Mouse (Mus musculus) intestine, embryonic 16.5 days (tissue): ENCODE measurements around the gene Ndufaf2. TPM values are rescaled to one million over a fixed set of nuclear protein-coding genes. Genes with fewer than 3 reads are reported as not detected.

Source experiments
- ATAC-seq: fragments of 200-750 bp; cut with Nextera tagmentation; 2 replicates; pipeline ENCODE4 v1.8.0; 2017; ENCODE audit warnings: moderate TSS enrichment, moderate library complexity
- H3K27ac ChIP-seq: fragments of 300-500 bp; sonication (generic); 2 replicates; pipeline ENCODE4 v1.5.1; 2014; ENCODE audit warnings: mild to moderate bottlenecking, low read length
- H3K27me3 ChIP-seq: fragments of 300-500 bp; sonication (generic); replicated peaks from 2 replicates; pipeline ENCODE4 v1.6.1; 2014; ENCODE audit warnings: low read length, control low read depth, mixed read lengths; ENCODE audit not compliant: control insufficient read depth, insufficient read depth
- H3K36me3 ChIP-seq: fragments of 300-500 bp; sonication (generic); 2 replicates; pipeline ENCODE4 v1.6.1; 2014; ENCODE audit warnings: low read length, control low read depth; ENCODE audit not compliant: control insufficient read depth, insufficient read depth
- H3K4me1 ChIP-seq: fragments of 300-500 bp; sonication (generic); 2 replicates; pipeline ENCODE4 v1.6.1; 2014; ENCODE audit warnings: low read length, control low read depth, mixed read lengths; ENCODE audit not compliant: control insufficient read depth, insufficient read depth
- H3K4me2 ChIP-seq: fragments of 300-500 bp; sonication (generic); 2 replicates; pipeline ENCODE4 v1.6.1; 2014; ENCODE audit warnings: low read depth, low read length, control low read depth
- H3K4me3 ChIP-seq: fragments of 300-500 bp; sonication (generic); 2 replicates; pipeline ENCODE4 v1.5.1; 2014; ENCODE audit warnings: mild to moderate bottlenecking, low read length
- H3K9ac ChIP-seq: fragments of 300-500 bp; sonication (generic); 2 replicates; pipeline ENCODE4 v1.6.1; 2014; ENCODE audit warnings: low read depth, low read length
- H3K9me3 ChIP-seq: fragments of 300-500 bp; sonication (generic); 2 replicates; pipeline ENCODE4 v1.6.1; 2016; ENCODE audit warnings: low read length, control low read depth; ENCODE audit not compliant: control insufficient read depth
- WGBS: fragments of 180-500 bp; shearing (Covaris S2); extraction: QIAGEN DNeasy Blood & Tissue Kit; methylation state at CpG from one replicate; pipeline ENCODE4 v1.1.7; 2014; 5-methylcytosine and 5-hydroxymethylcytosine counted together
- polyA plus RNA-seq: library from polyadenylated mRNA; unstranded; fragments of >200 nt; fragmentation: Nextera tagmentation; extraction: Ambion mirVana; gene quantifications from 2 replicates; pipeline ENCODE4 v1.2.1, GENCODE M21; 2015

Ndufaf2 gene
- polyA plus RNA-seq, 1 experiment from 2014 or later, result 55.7 TPM

- ATAC-seq, result no peak
- Histone ChIP-seq H3K4me3 (no peak overlapping the region), H3K27me3 (no peaks in the 10 kb centered on the region), H3K27ac (no peak overlapping the region), H3K4me1 (no peaks in the 10 kb centered on the region), H3K9ac (no peak overlapping the region), H3K36me3 (peaks cover 8% of the 10 kb centered on the region; the same call in 1 of the 2 replicates), H3K4me2 (no peak overlapping the region), H3K9me3 (no peaks in the 10 kb centered on the region)
- whole genome bisulfite sequencing, result 78% methylated on average over 5 of the region's 5 CpGs
These were observed 22.4 kb upstream of the Ndufaf2 start for GRCm38 (mm10) chr13:108180821-108181220.

GRCm38 (mm10) chr13:108179618-108180017 is 21.2 kb upstream of the Ndufaf2 start:
- Histone ChIP-seq H3K9me3 (no peaks in the 10 kb centered on the region), H3K4me1 (no peaks in the 10 kb centered on the region), H3K4me2 (no peak overlapping the region), H3K9ac (no peak overlapping the region), H3K36me3 (peaks cover 5% of the 10 kb centered on the region; the same call in 1 of the 2 replicates), H3K4me3 (no peak overlapping the region), H3K27me3 (no peaks in the 10 kb centered on the region), H3K27ac (no peak overlapping the region)
- no peak for ATAC-seq
- WGBS, result 84% methylated on average over 8 of the region's 8 CpGs

GRCm38 (mm10) chr13:108170511-108170910 is 12.1 kb upstream of the Ndufaf2 start:
- Histone ChIP-seq H3K4me3 (no peak overlapping the region), H3K4me1 (no peaks in the 10 kb centered on the region), H3K36me3 (peaks cover 2% of the 10 kb centered on the region), H3K27ac (no peak overlapping the region), H3K4me2 (no peak overlapping the region), H3K9me3 (no peaks in the 10 kb centered on the region), H3K9ac (no peak overlapping the region), H3K27me3 (no peaks in the 10 kb centered on the region)
- WGBS, result 86% methylated on average over 8 of the region's 8 CpGs
- ATAC-seq, result no peak

DNA sequence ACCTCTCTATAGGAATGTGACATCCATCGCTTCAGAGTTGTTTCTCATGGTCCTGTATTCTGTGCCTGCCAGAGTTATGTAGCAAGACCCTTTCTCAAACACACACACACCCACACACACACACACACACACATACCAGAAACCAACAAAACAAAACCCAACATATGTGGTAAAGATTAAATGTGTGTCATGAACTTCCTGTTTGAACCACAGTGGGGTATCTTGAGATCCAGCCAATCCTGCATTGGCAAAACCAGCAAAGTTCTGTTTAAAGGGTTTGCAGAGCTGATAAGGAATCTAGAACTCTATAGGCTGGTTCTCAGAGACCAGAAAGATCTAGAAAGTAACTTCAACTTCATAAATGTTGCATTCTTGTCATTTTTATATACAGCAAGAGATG is 11.6 kb upstream of the Ndufaf2 start:
- WGBS, result 100% methylated on average over 1 of the region's 1 CpGs
- H3K4me1 ChIP-seq, result no peaks in the 10 kb centered on the region
- no peak overlapping the region for H3K4me3 ChIP-seq
- no peak overlapping the region for H3K9ac ChIP-seq
- no peak overlapping the region for H3K27ac ChIP-seq
- H3K9me3 ChIP-seq, result no peaks in the 10 kb centered on the region
- H3K4me2 ChIP-seq, result no peak overlapping the region
- ATAC-seq, result no peak
- peaks cover 2% of the 10 kb centered on the region for H3K36me3 ChIP-seq
- no peaks in the 10 kb centered on the region for H3K27me3 ChIP-seq

DNA sequence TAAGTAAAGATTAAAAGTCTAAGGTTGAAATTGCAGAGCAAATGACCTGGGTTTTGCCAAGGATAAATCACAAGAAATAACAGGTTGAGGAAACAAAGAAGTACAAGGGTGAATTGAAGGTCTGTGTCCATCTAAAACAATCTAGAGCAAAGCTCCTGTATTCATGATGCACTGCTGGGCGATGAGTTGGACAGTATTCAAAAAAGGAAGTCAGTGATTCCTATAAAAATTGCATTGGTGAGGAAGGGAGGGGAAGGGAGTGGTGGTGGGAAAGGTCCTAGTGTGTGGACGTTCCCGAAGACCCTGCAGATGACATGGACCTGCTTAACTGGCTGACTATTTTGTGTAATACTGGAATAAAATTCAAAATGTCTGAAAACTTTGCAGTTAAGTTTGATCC is 6.2 kb upstream of the Ndufaf2 start:
- H3K4me2 ChIP-seq, result no peak overlapping the region
- no peaks in the 10 kb centered on the region for H3K27me3 ChIP-seq
- no peak overlapping the region for H3K27ac ChIP-seq
- no peaks in the 10 kb centered on the region for H3K36me3 ChIP-seq
- H3K4me3 ChIP-seq, result no peak overlapping the region
- WGBS, result 92% methylated on average over 3 of the region's 3 CpGs
- no peak for ATAC-seq
- H3K9me3 ChIP-seq, result no peaks in the 10 kb centered on the region
- peaks cover 3% of the 10 kb centered on the region for H3K4me1 ChIP-seq
- no peak overlapping the region for H3K9ac ChIP-seq

DNA sequence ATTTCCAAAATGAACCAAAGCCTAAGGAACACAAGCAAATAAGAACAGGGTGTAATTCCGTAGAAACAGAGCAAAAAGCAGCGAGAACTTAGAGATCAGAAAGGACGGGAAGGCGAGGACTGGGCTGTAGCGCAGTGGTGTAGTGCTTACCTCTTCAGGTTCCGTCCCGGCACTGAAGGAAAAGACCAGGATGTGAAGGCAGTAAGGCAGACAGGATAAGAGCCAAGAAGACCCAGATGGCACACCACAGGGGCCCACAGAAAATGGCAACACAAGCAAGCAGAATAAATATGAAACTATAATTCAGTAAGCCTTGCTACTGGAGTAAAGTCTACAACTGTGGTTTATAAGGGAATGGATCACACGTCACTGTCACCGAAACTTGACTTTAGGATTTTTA is 5.5 kb upstream of the Ndufaf2 start:
- no peak overlapping the region for H3K4me2 ChIP-seq
- H3K4me1 ChIP-seq, result peaks cover 5% of the 10 kb centered on the region
- H3K36me3 ChIP-seq, result no peaks in the 10 kb centered on the region
- no peak overlapping the region for H3K27ac ChIP-seq
- no peak overlapping the region for H3K4me3 ChIP-seq
- no peak for ATAC-seq
- H3K9me3 ChIP-seq, result no peaks in the 10 kb centered on the region
- H3K27me3 ChIP-seq, result no peaks in the 10 kb centered on the region
- 95% methylated on average over 9 of the region's 9 CpGs for WGBS
- H3K9ac ChIP-seq, result no peak overlapping the region

DNA sequence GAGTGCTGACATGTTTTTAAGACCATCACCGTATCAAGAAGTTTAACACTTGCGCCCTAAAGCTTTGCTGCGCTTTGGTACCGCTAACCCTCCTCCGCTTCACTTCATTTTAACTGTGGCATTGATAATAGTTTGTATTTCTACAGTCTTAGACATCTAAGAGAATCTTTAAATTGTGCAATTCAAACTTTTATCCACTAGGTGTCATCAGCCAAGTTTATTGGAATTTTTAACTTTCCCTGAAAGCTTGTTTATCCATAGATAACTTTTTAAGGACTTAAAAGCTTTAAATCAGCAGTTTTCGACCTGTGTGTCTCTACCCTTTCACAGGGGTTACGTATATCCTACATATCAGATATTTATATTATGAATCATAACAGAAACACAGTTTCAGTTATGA is 1.5 kb upstream of the Ndufaf2 start:
- Histone ChIP-seq H3K4me1 (peaks cover 5% of the 10 kb centered on the region), H3K4me3 (0 out of 2 replicates have a peak overlapping the region, but pooled peaks have one; percentile 1), H3K36me3 (no peaks in the 10 kb centered on the region), H3K27ac (no peak overlapping the region), H3K27me3 (no peaks in the 10 kb centered on the region), H3K9ac (no peak overlapping the region), H3K4me2 (0 out of 2 replicates have a peak overlapping the region, but pooled peaks have one; percentile 19), H3K9me3 (no peaks in the 10 kb centered on the region)
- WGBS, result 55% methylated on average over 7 of the region's 7 CpGs
- ATAC-seq, result no peak

DNA sequence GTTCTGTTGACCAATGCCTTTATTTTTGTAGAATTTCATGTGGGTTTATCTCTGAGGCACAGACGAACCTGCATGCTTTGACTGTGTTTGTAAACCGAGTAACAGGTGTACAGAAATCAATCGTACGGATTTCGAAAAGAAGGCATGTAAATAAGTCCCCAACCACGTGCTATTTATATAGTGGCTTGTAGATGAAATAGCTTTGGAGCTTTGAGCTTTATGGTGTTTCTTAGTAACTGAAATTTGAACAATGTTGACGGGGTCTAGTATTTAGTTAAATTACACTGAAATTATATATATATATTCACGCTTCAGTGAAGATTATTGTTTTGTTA is 785 bp upstream of the Ndufaf2 start:
- WGBS, result 4% methylated on average over 8 of the region's 8 CpGs
- Histone ChIP-seq H3K36me3 (no peaks in the 10 kb centered on the region), H3K9me3 (no peaks in the 10 kb centered on the region), H3K4me3 (peak overlapping the region; percentile 94), H3K4me2 (peak overlapping the region; percentile 89), H3K27me3 (no peaks in the 10 kb centered on the region), H3K27ac (no peak overlapping the region), H3K9ac (peak overlapping the region; percentile 68), H3K4me1 (peaks cover 5% of the 10 kb centered on the region)
- ATAC-seq, result no peak

DNA sequence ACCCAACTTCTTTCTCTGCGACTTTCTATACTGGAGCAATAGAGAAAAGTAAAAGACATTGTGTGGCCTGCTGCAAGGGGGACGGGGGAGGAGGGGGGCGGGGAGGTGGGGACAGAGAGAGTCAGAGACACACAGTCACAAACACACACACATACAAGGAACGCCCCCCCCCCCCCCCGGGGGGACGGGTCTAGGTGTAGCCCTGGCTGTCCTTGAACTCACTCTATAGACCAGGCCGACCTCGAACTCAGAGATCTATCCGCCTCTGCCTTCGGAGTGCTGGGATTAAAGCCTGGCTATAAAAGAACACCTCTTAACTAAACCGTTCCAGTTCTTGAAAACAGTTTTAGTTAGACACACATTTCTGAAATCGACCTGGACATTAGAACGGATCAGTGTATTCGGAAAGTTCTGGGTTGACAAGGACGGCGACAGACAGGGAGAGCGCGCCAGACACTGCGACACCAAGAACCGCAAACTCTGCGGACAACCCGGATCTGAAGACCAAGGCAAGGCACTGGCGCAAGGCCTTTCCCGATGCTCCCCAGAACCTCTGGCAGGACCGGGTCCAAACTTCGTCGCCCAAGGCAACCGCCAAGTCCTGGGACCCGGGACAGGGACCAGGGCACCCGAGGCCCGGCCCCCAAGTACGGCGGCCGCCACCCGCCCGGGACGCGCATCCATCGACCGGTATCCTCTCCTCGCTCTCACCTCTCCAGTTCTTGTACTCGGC is 525 bp downstream of the Ndufaf2 start:
- H3K36me3 ChIP-seq, result no peaks in the 10 kb centered on the region
- no peaks in the 10 kb centered on the region for H3K9me3 ChIP-seq
- peak overlapping the region; percentile 65 for H3K4me2 ChIP-seq
- H3K9ac ChIP-seq, result peak overlapping the region; percentile 68
- peaks cover 5% of the 10 kb centered on the region for H3K4me1 ChIP-seq
- 4% methylated on average over 40 of the region's 42 CpGs for WGBS
- no peak overlapping the region for H3K27ac ChIP-seq
- peak overlapping the region; percentile 94 for H3K4me3 ChIP-seq
- no peaks in the 10 kb centered on the region for H3K27me3 ChIP-seq
- ATAC-seq, result peak; percentile 80

- H3K27ac ChIP-seq, result no peak overlapping the region
- H3K9me3 ChIP-seq, result no peaks in the 10 kb centered on the region
- no peaks in the 10 kb centered on the region for H3K36me3 ChIP-seq
- ATAC-seq, result no peak
- no peaks in the 10 kb centered on the region for H3K27me3 ChIP-seq
- H3K4me1 ChIP-seq, result peaks cover 5% of the 10 kb centered on the region
- WGBS, result 79% methylated on average over 2 of the region's 2 CpGs
- H3K9ac ChIP-seq, result no peak overlapping the region
- H3K4me2 ChIP-seq, result no peak overlapping the region
- H3K4me3 ChIP-seq, result no peak overlapping the region
These were observed 1.3 kb downstream of the Ndufaf2 start for GRCm38 (mm10) chr13:108157156-108157555.
